Mouse (Mus musculus): ENCODE measurements around the gene LTO1. TPM values are rescaled to one million over a fixed set of nuclear protein-coding genes. Genes with fewer than 3 reads are reported as not detected.
A peak's percentile ranks its signal among the peaks of the same experiment; 100 is the strongest.

The LTO1 gene
- total RNA-seq, 2 experiments from 2014 or later: 13.3 to 20.8 TPM

DNA sequence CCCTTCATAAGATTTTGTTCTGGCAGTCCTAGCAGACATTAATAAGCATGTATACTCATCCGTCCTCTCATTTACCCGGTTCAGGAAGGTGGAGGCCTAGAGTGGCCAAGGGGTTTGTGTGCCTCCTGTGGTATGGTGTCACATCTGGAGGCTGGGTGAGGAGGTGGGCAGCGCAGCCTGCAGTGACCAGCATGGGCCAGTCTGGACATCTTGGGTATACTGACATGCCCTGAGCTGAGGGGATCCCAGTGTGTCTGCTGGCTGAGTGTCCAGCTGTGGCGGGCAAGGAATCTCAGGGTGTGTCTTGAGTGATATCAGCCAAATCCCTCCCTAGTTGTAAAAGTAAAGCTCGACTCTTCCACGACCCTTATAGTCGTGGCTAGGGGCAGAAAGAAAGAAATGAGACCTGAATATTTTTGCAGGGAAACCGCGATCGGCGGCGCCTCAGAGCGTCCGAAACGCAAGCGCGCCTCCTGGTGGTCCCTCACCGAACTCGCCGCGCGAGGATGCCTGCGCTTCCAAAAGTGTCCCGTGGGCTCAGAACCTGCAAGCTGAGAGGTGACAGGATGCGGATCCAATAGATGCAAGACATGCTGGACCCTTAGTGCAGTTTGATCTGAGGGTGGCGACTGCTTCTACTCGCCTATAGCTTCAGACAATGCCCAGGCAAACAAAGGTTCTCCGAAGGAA is 8.0 kb upstream of the LTO1 start:
- peak; percentile 78 for ATAC-seq (replicated peaks; ENCODE audit: poor library complexity, severe bottlenecking)

DNA sequence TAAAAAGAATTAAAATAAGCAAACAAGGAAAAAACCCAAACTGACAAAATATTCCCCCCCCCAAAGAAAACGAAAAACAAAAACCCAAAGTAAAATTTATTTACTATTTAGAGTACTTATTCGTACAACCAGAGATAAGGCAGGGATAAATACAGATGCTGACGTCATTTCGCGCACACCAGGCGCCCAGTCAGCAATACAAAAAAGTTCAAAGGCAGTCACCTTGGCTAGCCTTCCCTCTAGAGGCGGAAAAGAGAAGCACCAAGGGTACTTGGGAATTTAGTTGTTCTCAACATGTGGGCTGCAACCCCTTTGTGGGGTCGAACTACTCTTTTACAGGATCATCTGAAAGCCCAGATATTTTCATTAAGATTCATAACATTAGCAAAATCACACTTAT is 7.1 kb upstream of the LTO1 start:
- peak; percentile 56 for ATAC-seq (replicated peaks; ENCODE audit: poor library complexity, severe bottlenecking)

DNA sequence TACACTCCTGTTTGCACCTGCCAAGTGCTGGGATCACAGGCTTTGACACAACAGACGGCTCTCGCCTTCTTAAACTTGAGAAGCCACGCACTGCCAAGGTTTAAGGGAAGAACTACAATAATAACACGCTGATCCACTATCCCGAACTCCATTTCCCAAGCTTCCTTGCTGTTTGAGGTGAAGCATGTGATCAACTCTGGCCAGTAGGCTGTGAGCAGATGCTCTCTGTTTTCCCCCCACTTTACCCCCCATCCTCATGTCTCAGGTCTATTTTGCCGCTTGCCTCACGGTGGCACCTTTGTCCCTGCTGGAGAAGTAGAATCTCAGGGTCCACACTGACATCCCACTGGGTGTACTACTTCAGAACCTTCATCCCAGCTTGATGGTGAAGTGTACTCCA is 6.2 kb upstream of the LTO1 start:
- ATAC-seq (replicated peaks; ENCODE audit: poor library complexity, severe bottlenecking): no peak

DNA sequence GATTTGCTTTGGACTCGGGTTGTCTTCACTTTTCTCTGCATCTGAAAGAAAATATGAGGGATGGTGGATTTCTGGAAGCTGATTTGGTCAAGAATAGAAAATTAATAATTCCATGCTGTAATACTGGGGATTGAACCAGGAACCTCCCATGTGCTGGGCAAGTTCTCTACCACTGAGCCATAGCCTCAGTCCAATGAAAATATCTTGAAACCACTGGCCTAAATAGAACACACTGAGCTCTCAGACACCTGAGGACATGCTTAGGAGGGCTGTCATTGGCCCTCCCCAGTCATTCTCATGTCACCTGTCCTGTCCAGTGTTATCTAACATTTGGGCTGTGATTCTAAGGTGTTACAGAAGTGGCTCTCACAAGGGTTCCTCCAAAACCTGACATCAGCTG is 3.8 kb upstream of the LTO1 start:
- ATAC-seq (replicated peaks; ENCODE audit: poor library complexity, severe bottlenecking): no peak

DNA sequence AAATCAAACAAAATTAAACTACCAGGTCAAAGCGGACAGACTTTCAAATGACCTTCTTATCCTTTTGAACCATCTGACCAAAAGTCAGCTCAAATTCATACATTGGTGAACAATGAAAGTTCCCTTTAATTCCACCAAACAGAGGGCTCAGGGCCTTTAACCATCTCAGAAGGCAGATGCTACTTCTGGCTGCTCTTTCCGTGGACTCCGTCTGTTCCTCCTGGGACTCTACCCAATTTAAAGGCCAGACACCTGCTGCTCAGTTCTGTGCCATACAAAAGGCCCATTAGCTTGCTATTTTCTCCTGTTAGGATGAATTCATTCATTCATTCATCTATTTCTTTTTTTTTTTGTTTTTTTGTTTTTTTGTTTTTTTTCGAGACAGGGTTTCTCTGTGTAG is 2.0 kb upstream of the LTO1 start:
- no peak for ATAC-seq (replicated peaks; ENCODE audit: poor library complexity, severe bottlenecking)

DNA sequence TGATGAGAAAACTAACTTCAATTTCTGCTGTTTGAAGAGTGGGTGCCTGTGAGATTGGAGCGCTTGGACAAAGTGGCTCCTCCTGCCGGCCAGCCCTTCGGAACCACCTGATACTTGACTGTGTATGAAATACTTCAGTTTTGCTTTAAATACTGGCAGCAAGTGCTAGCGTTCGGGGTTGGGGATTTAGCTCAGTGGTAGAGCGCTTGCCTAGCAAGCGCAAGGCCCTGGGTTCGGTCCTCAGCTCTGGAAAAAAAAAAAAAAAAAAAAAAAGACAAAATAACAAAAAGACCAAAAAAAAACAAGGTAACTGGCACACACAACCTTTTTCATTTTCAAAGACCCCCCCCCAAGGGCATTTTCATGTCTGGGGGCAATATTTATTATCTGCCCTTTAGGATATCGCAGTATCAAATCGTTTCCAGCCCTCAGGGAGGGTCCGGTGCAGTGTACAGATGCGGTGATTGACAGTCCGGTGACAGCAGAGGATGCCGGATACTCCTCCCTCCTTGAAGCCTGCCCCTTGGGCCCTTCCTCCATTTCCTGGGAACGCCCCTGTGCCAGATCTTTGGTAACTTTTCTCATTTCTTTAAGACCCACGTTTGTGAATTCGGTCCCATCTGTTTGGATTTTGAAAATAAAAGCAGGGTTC is 478 bp upstream of the LTO1 start:
- ATAC-seq (replicated peaks; ENCODE audit: poor library complexity, severe bottlenecking): peak; percentile 87

DNA sequence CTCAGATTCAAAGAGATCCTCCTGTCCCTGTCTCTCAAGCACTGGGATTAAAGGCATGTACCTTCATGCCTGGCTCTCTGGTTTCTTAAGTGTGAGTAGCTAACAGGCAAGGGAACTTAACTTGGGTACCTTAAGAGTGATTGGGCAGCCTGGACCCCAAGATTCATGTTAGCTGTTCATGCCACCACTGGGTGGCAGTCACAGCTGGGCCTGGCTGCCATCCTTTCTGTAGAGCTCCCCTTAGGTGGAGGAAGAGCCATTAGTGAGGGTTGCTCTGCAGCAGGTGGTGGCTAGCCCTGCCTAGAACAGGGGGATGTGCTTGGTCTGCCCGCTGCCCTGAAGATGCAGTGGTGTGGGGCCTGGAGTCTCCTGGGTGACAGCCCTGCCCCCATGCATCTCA is 3.9 kb downstream of the LTO1 start:
- no peak for ATAC-seq (replicated peaks; ENCODE audit: poor library complexity, severe bottlenecking)

DNA sequence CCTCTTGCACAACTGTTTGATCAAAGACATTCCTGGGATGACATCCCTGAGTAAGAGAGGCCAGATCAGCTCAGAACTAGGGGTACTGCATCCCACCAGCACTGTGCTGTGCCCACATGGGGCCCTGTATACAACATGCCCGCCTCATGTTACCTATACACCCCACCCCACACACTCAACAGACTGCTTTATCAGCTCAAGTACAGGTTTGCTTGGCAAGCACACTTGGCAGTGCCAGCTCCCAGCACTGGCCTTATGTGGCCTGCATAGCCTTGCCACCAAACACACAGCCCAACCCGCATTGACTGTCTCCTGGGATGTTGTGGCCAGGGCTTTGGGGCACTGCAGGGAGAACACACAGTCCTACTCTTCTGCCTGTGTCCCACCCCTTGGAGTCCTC is 12.7 kb downstream of the LTO1 start:
- ATAC-seq (replicated peaks; ENCODE audit: poor library complexity, severe bottlenecking): no peak

DNA sequence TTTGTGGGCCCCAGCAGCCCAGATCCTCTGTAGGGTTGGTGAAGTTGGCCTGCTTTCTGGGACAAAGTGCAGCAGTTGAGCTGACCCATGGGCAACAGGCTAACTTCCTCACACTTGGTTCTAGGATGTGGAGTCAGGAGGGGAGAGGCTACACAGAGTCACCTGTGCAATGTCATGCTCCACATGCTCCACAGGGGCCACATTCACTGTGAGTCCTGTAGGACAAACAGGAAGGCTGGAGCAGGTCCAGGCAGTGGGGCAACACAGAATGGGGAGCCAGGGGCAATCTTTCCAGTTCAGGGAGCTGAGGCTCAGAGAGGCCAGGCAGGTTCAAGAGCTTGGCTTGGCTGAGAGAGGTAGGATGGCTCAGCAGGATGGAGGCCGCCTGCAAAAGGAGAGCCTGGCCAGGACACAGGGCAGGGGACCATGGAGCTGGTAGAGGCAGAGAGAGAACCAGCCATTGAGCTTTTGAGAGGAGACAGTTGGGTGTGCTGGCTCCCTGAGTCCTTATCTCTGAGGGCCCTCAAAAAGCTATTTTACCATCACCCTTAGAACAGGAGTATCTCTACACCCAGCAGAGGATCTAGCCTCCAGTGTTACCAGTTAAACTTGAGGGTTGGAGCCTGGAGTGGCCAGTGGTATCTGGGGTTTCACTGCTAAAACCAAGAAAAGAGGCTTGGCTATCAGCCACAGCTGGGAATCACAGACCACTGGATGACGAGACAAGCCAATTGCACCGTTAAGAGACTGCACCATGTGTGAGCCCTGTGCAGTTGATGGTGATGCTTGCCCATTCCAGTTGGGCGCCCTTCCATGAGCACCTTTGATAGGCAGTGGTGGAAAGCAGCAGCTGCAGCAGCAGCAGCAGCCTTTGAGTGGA is 13.3 kb downstream of the LTO1 start:
- ATAC-seq (replicated peaks; ENCODE audit: poor library complexity, severe bottlenecking): no peak

DNA sequence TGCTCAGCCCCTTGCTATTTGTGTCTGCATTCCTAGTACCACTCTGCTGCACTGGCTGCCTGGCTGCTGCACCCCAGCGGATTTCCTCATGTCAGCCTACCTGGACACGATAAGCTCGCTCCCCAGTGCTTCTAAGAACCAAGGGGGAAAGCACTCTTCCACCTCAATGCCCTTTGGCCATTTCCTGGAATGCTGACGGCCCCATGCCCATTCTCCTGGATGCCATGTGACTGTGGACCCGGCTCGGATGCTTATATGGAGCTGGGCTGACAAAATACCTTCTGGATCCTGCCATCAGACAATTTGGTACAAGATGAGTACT is 13.9 kb downstream of the LTO1 start:
- no peak for ATAC-seq (replicated peaks; ENCODE audit: poor library complexity, severe bottlenecking)

DNA sequence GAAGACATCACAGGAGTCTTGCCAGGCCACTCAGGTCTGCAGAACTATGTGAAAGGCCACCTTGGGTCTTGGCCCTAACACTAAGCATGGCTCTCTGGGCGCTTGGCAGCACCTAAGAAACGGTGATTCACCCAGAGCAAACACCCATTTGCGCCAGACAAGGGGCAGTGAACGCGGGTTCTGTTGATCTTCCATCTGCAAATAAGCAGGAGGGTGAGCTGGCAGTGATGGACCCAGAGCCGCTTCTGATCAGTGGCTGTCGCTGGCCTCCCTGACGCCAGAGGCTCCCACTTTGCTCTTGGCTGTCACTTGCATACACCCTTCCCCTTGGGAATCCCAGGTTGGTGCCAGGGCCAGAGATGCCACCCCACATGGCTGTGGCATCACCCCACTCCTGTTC is 14.6 kb downstream of the LTO1 start:
- ATAC-seq (replicated peaks; ENCODE audit: poor library complexity, severe bottlenecking): no peak

DNA sequence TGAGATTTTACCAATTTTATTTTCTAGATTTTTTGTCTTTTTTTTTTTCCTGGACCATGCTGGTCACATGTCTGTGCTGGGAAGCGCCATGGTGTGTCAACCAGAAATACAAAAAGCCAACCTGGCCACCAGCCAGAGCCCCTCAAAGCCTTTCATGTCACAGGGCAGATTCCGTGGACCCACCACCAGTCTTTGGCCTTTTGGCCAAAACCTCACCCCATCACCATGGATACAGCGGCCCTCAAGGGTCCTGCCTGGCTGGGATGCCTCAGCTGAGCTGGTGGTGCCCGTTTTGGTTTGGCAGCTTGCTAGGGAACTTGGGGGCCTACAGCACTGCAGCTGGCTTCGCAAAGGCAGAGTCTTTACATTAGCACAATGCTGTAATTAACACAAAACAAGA is 15.0 kb downstream of the LTO1 start:
- ATAC-seq (replicated peaks; ENCODE audit: poor library complexity, severe bottlenecking): no peak

DNA sequence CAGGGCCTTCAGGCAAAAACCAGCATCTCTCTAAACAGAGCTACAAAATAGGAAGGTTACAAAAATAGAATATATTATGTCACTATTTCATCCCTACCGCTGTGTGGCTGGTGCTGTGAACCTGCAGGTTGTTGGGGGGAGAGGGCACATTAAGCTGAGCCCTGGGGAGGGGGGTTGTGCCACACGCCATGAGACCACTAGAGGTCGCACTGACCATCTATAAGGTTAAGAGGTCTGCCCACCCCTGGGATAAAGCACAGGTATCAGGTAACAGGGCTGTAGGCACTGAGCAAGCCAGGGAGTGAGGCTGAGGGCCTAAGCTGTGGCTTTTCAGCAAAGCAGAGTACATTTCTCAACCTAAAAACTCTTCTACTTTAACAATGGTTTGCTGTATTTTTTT is 16.9 kb downstream of the LTO1 start:
- ATAC-seq (replicated peaks; ENCODE audit: poor library complexity, severe bottlenecking): peak; percentile 29; the same call in 1 of the 2 replicates

DNA sequence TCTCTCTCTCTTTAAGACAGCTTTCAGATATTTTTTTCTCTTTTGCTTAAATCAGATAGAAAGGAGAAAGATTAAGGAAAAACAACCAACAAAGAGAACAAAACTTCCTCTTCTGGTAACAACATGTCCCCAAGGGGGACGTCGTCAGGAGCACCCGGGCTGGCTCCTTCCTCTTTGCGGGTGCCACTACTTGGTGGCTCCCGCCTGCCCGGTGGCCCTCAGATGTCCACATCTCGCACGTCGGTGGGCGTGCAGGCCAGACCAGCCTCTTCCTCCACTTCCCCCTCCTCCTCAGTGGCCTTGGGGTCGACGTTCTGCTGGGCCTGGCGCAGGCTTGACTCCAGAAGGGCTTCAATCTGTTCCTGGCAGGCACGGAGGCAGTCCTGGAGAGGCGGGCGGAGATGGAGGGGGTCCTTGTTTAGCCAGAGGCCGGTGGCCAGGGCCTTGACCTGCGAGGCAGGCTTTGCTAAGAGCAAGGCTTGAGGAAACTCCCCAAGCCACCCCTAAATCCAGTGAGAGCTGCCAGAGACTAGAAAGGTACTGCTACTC is 17.6 kb downstream of the LTO1 start:
- ATAC-seq (replicated peaks; ENCODE audit: poor library complexity, severe bottlenecking): peak; percentile 85

DNA sequence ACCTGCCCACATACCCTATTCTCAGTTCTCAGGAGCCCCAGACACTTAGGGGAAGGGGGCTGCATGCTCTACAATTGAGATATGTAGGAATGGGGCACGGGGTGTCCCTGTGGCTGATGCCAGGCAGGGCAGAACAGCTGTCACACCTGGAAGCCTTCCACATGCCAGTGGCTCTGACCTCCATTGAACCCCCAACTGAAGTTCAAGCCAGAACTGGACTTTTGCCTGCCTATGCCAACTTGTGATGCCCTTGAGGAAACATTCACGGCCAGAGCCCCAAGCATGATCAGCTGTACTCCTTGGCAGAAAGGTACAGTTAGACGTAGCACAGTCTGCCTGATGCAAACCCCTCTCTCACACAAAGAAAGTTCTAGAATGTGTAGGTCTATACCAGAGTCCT is 18.4 kb downstream of the LTO1 start:
- no peak for ATAC-seq (replicated peaks; ENCODE audit: poor library complexity, severe bottlenecking)

DNA sequence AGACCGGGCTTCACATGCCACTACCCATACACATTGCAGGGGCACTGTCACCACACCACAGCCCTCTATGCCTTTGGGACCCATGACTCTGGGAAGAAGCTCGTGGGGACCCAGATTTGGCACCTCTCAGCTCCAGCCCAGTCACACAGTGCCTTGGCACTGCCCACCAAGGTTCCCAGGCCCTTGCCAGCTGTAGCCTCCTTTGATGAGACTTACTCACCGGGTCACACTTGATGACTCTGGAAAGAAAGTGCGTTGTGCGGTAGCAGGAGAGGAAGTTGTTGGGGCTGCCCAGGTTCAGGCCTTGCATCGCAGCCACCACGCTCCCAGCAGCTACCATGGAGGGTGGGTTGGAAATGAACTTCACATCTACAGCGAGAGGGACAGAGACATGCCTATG is 18.9 kb downstream of the LTO1 start:
- ATAC-seq (replicated peaks; ENCODE audit: poor library complexity, severe bottlenecking): no peak

DNA sequence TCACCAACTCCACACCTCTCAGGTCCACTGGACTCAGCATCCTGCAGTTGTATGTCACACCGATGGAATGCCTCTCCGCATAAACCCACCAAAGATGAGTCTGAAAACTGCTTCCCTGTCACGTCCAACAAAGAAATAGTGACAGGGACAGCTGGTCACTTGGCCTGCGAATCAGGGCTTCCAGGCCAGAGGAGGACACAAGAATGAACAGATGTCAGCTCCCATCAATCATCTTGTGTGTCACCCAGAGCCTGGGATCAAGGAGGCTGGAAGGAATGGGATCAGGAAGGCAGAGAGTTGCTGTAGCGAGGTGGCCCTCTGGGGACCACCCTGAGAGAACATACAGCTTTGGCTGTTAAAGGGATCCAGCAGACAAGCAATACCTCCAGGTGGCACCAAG is 20.0 kb downstream of the LTO1 start:
- ATAC-seq (replicated peaks; ENCODE audit: poor library complexity, severe bottlenecking): no peak

DNA sequence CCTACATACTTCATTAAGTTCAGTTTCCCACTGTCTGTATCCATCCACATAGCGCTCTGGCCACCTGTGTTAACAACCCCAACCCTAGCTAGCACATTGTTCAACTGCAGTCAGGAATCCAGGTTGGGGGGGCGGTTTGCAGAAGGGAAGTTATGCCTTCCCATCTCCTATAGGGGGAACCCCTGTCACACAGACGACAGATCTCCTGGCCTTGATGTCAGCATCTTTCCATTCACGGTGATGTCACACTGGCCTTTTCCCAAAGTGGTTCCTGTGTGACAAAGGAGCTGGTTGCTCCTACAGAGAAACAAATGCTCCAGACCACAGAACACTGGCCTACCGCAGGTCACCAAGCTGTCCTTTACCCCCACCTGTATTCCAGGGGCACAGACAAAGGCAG is 20.7 kb downstream of the LTO1 start:
- no peak for ATAC-seq (replicated peaks; ENCODE audit: poor library complexity, severe bottlenecking)

DNA sequence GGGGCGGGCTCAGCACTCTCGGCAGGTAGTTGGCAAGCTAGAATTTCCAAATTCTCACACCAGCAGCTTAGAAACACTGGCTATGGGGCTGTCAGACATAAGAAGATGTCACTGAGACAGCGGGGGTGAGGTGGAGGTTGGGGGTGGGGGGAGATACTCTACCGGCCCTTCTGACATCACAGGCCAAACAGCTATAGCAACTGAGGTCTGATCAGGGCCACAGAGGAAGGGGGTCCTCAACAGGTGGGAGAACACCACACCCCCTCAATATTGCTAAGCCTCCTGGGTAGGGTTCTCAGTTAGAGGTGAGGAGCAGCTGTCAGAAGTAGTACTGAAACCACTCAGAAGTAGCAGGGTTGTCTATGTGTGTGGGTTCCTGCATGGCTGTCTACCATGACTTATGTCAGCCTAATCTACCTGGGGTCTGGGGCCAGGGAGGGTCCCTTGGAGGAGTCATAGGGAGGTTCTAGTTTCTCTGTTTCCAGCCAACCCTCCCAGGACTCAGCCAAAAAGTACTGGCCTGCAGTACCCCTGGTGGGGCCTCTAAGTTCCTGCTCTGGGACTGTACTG is 21.5 kb downstream of the LTO1 start:
- ATAC-seq (replicated peaks; ENCODE audit: poor library complexity, severe bottlenecking): no peak

DNA sequence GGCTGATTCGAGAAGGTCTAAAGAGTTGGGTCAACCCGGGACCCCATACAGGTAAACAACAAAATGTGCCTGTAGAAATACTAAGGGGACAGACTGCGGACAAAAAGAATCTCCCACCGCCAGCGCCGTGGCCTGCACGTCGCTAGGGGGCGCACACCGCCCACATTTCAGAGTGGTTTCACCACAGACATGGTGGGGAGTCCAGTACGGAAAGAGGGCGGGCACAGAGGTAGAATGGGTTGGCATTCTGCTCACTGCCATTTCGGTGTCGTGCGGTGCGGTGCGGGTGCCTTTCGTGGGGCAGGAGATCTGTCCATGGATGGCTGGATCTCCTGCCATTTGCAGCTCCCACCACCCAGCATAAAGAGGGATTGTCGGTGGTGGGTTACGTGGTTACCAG is 22.6 kb downstream of the LTO1 start:
- ATAC-seq (replicated peaks; ENCODE audit: poor library complexity, severe bottlenecking): peak; percentile 62

Data from granulocyte monocyte progenitor cell, adult 5-6 weeks (primary cell).